Mouse (Mus musculus): Measurements from ENCODE around the gene Cdh4. TPM values are rescaled to one million over a fixed set of nuclear protein-coding genes. Genes with fewer than 3 reads are reported as not detected.

Cdh4 gene
- polyA plus RNA-seq, 1 experiment, result 0.55 TPM

DNA sequence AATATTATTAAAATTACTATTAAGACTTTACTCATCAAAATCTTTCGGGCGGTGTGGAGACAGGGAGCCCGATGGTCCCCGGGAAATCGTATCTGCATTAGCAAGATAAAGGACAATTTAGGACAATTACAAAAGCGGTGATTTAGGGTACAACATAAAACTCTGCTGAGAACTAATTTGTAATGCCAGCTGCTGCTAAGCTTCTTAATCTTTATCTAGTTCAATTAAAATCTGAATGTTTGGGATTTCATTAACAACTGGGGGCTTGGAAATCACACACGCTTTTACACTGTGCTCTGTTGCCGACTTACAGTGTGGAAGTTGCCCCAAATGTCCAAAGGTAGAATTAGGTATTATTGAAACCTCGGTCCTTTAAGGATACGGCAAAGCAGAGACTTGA lies 39.1 kb downstream of the Cdh4 start:
- WGBS, result 79% methylated on average over 10 of the region's 10 CpGs
- TF ChIP-seq POLR2A (IDR thresholded peaks at IDR 0.05; ENCODE audit: borderline replicate concordance, control insufficient read depth, low read depth, low read length) (no peak), CTCF (IDR thresholded peaks at IDR 0.05; ENCODE audit: control insufficient read depth, insufficient read depth, low read length) (no peak)
- Histone ChIP-seq H3K4me3 (replicated peaks; ENCODE audit: control insufficient read depth, low read depth, low read length) (no peak overlapping the region), H3K4me1 (ENCODE audit: control insufficient read depth, insufficient read depth, low read length) (no peaks in the 10 kb centered on the region), H3K27ac (ENCODE audit: control insufficient read depth, insufficient read depth, low read depth, low read length, poor library complexity) (no peak overlapping the region)

DNA sequence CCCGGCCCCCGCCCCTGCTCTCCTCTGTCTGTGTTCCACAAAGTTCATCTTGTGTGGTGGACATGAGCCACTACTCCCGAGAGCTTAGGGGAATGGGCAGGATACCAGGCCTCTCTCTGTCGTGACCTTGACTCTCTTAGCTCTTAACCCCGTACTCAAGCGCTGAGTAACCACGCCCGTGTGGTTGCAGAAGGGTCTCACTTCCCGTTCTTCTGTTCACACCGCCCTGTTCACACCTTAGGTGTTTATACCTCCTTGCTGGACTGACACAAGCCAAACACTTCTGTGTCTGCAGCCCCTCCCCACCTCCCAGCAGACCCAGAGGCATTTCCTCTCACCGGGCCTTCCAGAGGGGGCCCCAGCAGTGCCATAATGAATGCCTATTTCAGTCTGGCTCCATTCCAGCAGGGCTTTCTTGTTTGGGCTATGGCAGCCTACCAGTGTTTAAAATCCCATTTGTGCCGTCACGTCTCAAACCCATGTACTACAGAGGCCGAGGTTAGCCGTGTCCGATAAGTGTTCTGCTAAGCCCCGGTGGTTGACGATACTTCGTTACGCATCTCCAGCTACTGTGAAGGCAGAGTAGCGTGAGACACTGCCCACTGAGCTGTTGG lies 46.4 kb downstream of the Cdh4 start:
- H3K27ac ChIP-seq (ENCODE audit: control insufficient read depth, insufficient read depth, low read depth, low read length, poor library complexity), result no peak overlapping the region
- no peak for TF ChIP-seq CTCF (IDR thresholded peaks at IDR 0.05; ENCODE audit: control insufficient read depth, insufficient read depth, low read length)
- no peak for TF ChIP-seq POLR2A (IDR thresholded peaks at IDR 0.05; ENCODE audit: borderline replicate concordance, control insufficient read depth, low read depth, low read length)
- WGBS, result 78% methylated on average over 21 of the region's 21 CpGs
- no peak overlapping the region for H3K4me3 ChIP-seq (replicated peaks; ENCODE audit: control insufficient read depth, low read depth, low read length)
- H3K4me1 ChIP-seq (ENCODE audit: control insufficient read depth, insufficient read depth, low read length), result no peaks in the 10 kb centered on the region

DNA sequence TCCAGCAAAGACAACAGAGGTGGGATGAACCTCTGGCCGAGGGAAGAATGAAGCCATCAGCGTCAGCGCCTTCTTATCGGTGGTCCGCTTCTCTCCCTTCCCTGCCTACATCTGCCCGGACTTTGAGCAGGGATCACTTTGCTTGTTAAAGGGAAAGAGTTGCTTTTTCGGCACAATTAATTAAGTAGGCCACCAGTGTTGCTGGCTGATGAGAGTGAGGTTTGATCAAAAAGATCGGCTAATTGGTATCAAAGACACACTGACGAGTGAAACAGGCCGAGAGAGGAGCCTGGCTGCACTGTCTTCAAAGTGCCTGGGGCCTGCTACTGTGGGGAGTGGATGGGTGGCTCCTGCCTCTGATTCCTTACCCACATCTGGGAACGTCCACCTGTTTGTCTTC lies 49.7 kb downstream of the Cdh4 start:
- WGBS, result 68% methylated on average over 11 of the region's 11 CpGs
- Histone ChIP-seq H3K27ac (ENCODE audit: control insufficient read depth, insufficient read depth, low read depth, low read length, poor library complexity) (no peak overlapping the region), H3K4me3 (replicated peaks; ENCODE audit: control insufficient read depth, low read depth, low read length) (no peak overlapping the region), H3K4me1 (ENCODE audit: control insufficient read depth, insufficient read depth, low read length) (no peaks in the 10 kb centered on the region)
- no peak for TF ChIP-seq POLR2A (IDR thresholded peaks at IDR 0.05; ENCODE audit: borderline replicate concordance, control insufficient read depth, low read depth, low read length)
- TF ChIP-seq CTCF (IDR thresholded peaks at IDR 0.05; ENCODE audit: control insufficient read depth, insufficient read depth, low read length), result no peak

DNA sequence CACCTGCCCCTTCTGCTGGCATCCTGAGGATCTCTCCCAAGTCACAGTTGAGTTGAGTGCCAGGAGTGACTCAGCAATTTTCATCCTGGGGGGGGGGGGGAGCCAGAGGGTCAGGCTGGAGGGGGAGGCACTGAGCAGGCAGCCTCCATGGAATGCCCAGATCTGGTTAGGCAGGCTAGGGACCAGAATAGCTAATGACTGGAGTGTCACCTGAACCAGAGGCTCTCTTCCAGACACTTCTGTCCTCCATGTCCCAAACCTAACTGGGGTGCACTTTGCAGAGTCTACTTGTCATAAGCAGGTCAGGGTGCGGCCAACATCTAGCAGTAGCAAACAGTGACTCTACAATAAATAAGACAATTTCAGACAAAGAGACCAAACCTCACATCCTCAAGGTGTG lies 52.0 kb downstream of the Cdh4 start:
- TF ChIP-seq POLR2A (IDR thresholded peaks at IDR 0.05; ENCODE audit: borderline replicate concordance, control insufficient read depth, low read depth, low read length) (no peak), CTCF (IDR thresholded peaks at IDR 0.05; ENCODE audit: control insufficient read depth, insufficient read depth, low read length) (no peak)
- Histone ChIP-seq H3K4me1 (ENCODE audit: control insufficient read depth, insufficient read depth, low read length) (no peaks in the 10 kb centered on the region), H3K4me3 (replicated peaks; ENCODE audit: control insufficient read depth, low read depth, low read length) (no peak overlapping the region), H3K27ac (ENCODE audit: control insufficient read depth, insufficient read depth, low read depth, low read length, poor library complexity) (no peak overlapping the region)
- WGBS, result 90% methylated on average over 1 of the region's 1 CpGs

DNA sequence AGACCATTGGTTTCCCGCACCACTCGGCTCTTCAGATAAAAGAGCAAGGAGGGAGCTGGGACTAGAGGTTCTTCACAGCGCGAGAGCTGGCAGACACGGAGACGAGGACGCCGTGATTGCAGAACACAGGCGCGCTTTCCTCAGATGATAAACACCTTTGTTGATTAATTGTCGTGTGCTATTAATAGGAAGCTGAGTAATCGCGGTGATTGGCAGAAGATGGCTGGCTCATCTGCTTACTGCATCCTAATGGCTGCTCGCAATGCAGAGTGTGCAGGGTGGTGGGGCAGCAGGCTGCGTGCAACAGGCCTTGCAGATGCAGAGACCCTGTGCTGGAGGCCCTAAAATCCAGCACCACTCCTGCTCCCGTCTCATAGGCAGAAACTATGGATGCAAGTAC lies 68.2 kb downstream of the Cdh4 start:
- 86% methylated on average over 16 of the region's 16 CpGs for WGBS
- no peaks in the 10 kb centered on the region for H3K4me1 ChIP-seq (ENCODE audit: control insufficient read depth, insufficient read depth, low read length)
- TF ChIP-seq CTCF (IDR thresholded peaks at IDR 0.05; ENCODE audit: control insufficient read depth, insufficient read depth, low read length), result no peak
- TF ChIP-seq POLR2A (IDR thresholded peaks at IDR 0.05; ENCODE audit: borderline replicate concordance, control insufficient read depth, low read depth, low read length), result no peak
- no peak overlapping the region for H3K27ac ChIP-seq (ENCODE audit: control insufficient read depth, insufficient read depth, low read depth, low read length, poor library complexity)
- no peak overlapping the region for H3K4me3 ChIP-seq (replicated peaks; ENCODE audit: control insufficient read depth, low read depth, low read length)

DNA sequence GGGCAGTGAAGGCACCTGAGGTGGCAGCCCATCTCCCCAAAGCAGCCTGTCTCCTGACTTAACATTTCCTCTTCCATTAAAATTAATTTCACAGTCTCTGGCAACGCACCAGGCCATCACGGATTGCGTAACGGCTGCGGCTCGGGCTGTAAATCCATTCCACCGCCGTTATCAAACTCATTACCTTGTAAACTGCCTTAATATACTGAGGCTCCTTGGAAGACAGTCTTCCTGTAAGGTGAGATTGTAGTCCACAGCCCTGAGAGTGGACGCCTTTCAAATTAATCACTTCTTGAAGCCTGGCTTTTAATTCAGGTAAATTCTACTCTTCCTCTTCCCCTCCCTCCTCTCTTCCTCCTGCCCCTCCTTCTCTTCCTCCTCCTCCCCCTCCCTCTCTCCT lies 74.3 kb downstream of the Cdh4 start:
- WGBS, result 77% methylated on average over 9 of the region's 9 CpGs
- Histone ChIP-seq H3K27ac (ENCODE audit: control insufficient read depth, insufficient read depth, low read depth, low read length, poor library complexity) (no peak overlapping the region), H3K4me3 (replicated peaks; ENCODE audit: control insufficient read depth, low read depth, low read length) (no peak overlapping the region), H3K4me1 (ENCODE audit: control insufficient read depth, insufficient read depth, low read length) (no peaks in the 10 kb centered on the region)
- no peak for TF ChIP-seq POLR2A (IDR thresholded peaks at IDR 0.05; ENCODE audit: borderline replicate concordance, control insufficient read depth, low read depth, low read length)

DNA sequence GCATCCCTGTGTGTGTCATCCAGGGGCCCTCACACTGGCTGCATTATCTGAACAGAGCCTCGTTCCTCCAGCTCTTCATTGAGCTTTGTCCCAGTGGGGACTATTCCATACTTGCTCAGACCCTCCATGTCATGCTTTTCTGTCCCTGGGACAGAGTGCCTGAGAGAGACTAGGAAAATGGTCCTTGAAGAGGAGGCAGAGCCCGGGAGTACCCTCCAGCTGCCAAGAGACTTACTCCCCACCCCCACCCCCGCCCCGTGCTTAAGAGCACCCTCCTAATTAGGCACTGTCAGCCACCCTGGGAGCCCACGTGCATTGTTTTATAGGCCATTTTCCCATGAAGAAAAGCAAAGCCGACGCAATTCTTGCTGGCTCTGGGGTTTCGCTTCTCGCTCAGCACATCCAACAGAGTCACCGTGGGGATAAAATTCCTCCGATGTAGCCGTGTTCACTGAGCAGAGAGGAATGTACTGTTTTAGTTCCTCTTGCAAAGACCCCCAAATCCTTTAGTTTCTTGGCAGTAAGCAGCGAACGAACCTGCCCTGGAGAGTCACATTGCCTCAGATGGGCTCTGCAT lies 76.3 kb downstream of the Cdh4 start:
- no peaks in the 10 kb centered on the region for H3K4me1 ChIP-seq (ENCODE audit: control insufficient read depth, insufficient read depth, low read length)
- no peak overlapping the region for H3K27ac ChIP-seq (ENCODE audit: control insufficient read depth, insufficient read depth, low read depth, low read length, poor library complexity)
- TF ChIP-seq POLR2A (IDR thresholded peaks at IDR 0.05; ENCODE audit: borderline replicate concordance, control insufficient read depth, low read depth, low read length), result no peak
- no peak for TF ChIP-seq CTCF (IDR thresholded peaks at IDR 0.05; ENCODE audit: control insufficient read depth, insufficient read depth, low read length)
- 58% methylated on average over 14 of the region's 14 CpGs for WGBS
- H3K4me3 ChIP-seq (replicated peaks; ENCODE audit: control insufficient read depth, low read depth, low read length), result no peak overlapping the region

DNA sequence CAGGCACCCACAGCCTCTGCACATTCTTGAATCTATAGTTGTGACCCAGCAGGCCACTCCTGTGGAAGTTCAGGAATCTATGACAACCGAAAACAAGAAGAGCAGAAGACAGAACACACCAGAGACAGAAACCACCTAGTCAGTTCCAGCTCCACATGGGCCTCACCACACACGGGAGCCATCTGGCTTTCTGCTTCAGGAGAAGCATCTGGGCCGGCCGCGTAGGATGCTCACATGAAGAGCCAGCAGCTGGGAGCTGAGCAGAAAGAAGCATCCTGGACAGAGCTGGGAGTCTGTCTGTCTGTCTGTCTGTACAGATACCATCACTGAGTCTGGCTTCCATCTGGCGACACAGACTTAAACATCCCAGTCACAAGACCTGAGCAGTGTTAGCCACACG lies 76.9 kb downstream of the Cdh4 start:
- H3K4me3 ChIP-seq (replicated peaks; ENCODE audit: control insufficient read depth, low read depth, low read length), result no peak overlapping the region
- no peak overlapping the region for H3K27ac ChIP-seq (ENCODE audit: control insufficient read depth, insufficient read depth, low read depth, low read length, poor library complexity)
- H3K4me1 ChIP-seq (ENCODE audit: control insufficient read depth, insufficient read depth, low read length), result no peaks in the 10 kb centered on the region
- TF ChIP-seq POLR2A (IDR thresholded peaks at IDR 0.05; ENCODE audit: borderline replicate concordance, control insufficient read depth, low read depth, low read length), result no peak
- no peak for TF ChIP-seq CTCF (IDR thresholded peaks at IDR 0.05; ENCODE audit: control insufficient read depth, insufficient read depth, low read length)
- 79% methylated on average over 7 of the region's 7 CpGs for WGBS

DNA sequence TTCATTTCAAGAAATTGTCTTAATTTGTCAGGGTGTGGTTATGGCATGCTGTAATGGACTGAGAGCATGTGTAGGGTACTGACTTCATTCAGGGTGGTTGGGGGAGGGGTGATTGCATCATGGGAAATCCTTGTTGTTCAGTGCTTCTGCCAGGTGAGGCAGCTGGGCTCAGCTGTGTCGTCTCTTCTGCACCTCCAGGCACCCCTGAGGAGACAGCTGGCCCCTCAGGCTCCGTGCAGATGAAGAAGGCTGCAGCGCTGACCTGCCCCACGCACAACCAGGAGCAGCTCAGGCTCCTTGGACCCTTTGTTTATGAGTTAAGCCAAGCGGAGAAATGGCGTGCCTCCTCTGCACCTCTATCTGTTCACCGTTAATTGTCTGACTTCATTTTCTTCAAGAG lies 77.7 kb downstream of the Cdh4 start:
- TF ChIP-seq CTCF (IDR thresholded peaks at IDR 0.05; ENCODE audit: control insufficient read depth, insufficient read depth, low read length) (no peak), POLR2A (IDR thresholded peaks at IDR 0.05; ENCODE audit: borderline replicate concordance, control insufficient read depth, low read depth, low read length) (no peak)
- no peak overlapping the region for H3K4me3 ChIP-seq (replicated peaks; ENCODE audit: control insufficient read depth, low read depth, low read length)
- WGBS, result 62% methylated on average over 7 of the region's 7 CpGs

More for the DNA sequence above, 77.7 kb downstream of the Cdh4 start:
- Histone ChIP-seq H3K27ac (ENCODE audit: control insufficient read depth, insufficient read depth, low read depth, low read length, poor library complexity) (no peak overlapping the region), H3K4me1 (ENCODE audit: control insufficient read depth, insufficient read depth, low read length) (no peaks in the 10 kb centered on the region)
